Mouse (Mus musculus): ENCODE measurements around the gene Dnajb13. TPM values are rescaled to one million over a fixed set of nuclear protein-coding genes. Genes with fewer than 3 reads are reported as not detected.

The Dnajb13 gene
- polyA plus RNA-seq, 1 experiment = 0.63 TPM

GRCm38 (mm10) chr7:100539516-100539915, 24.8 kb upstream of the Dnajb13 start:
- peaks cover 20% of the 10 kb centered on the region for H3K4me1 ChIP-seq (ENCODE audit: control insufficient read depth, insufficient read depth, low read length)
- H3K4me3 ChIP-seq (ENCODE audit: insufficient read depth, low read length) = no peak overlapping the region
- peak overlapping the region; percentile 10; the same call in 1 of the 2 replicates for H3K27ac ChIP-seq (ENCODE audit: insufficient read depth, low read depth, low read length)
- no peak for TF ChIP-seq POLR2A (IDR thresholded peaks at IDR 0.05; ENCODE audit: borderline replicate concordance, low read depth, low read length)

GRCm38 (mm10) chr7:100537519-100537902, 22.8 kb upstream of the Dnajb13 start:
- peak overlapping the region; percentile 86 for H3K27ac ChIP-seq (ENCODE audit: insufficient read depth, low read depth, low read length)
- TF ChIP-seq POLR2A (IDR thresholded peaks at IDR 0.05; ENCODE audit: borderline replicate concordance, low read depth, low read length) (no peak), CTCF (IDR thresholded peaks at IDR 0.05; ENCODE audit: low read depth, low read length) (no peak)
- peaks cover 34% of the 10 kb centered on the region for H3K4me1 ChIP-seq (ENCODE audit: control insufficient read depth, insufficient read depth, low read length)
- peak overlapping the region; percentile 95 for H3K4me3 ChIP-seq (ENCODE audit: insufficient read depth, low read length)

- H3K4me3 ChIP-seq (ENCODE audit: insufficient read depth, low read length) = peak within 1 kb of the TSS; percentile 95
- H3K27ac ChIP-seq (ENCODE audit: insufficient read depth, low read depth, low read length) = peak within 1 kb of the TSS; percentile 86
- H3K4me1 ChIP-seq (ENCODE audit: control insufficient read depth, insufficient read depth, low read length) = peaks cover 38% of the 10 kb centered on the region
- TF ChIP-seq CTCF (IDR thresholded peaks at IDR 0.05; ENCODE audit: low read depth, low read length) (no peak), POLR2A (IDR thresholded peaks at IDR 0.05; ENCODE audit: borderline replicate concordance, low read depth, low read length) (no peak)
These were observed 22.2 kb upstream of the Dnajb13 start, which contains the start of gene Coa4 for GRCm38 (mm10) chr7:100536804-100537518. TSS of gene Coa4 (plus strand) at chr7:100537071.

GRCm38 (mm10) chr7:100535831-100536230, 21.1 kb upstream of the Dnajb13 start:
- Histone ChIP-seq H3K4me1 (ENCODE audit: control insufficient read depth, insufficient read depth, low read length) (peaks cover 47% of the 10 kb centered on the region), H3K27ac (ENCODE audit: insufficient read depth, low read depth, low read length) (no peak overlapping the region), H3K4me3 (ENCODE audit: insufficient read depth, low read length) (no peak overlapping the region)
- no peak for TF ChIP-seq POLR2A (IDR thresholded peaks at IDR 0.05; ENCODE audit: borderline replicate concordance, low read depth, low read length)
- no peak for TF ChIP-seq CTCF (IDR thresholded peaks at IDR 0.05; ENCODE audit: low read depth, low read length)

GRCm38 (mm10) chr7:100534216-100534615, 19.5 kb upstream of the Dnajb13 start:
- peak overlapping the region; percentile 97 for H3K27ac ChIP-seq (ENCODE audit: insufficient read depth, low read depth, low read length)
- peak overlapping the region; percentile 42 for H3K4me3 ChIP-seq (ENCODE audit: insufficient read depth, low read length)
- no peak for TF ChIP-seq CTCF (IDR thresholded peaks at IDR 0.05; ENCODE audit: low read depth, low read length)
- no peak for TF ChIP-seq POLR2A (IDR thresholded peaks at IDR 0.05; ENCODE audit: borderline replicate concordance, low read depth, low read length)
- peaks cover 47% of the 10 kb centered on the region for H3K4me1 ChIP-seq (ENCODE audit: control insufficient read depth, insufficient read depth, low read length)

GRCm38 (mm10) chr7:100533503-100533902, 18.7 kb upstream of the Dnajb13 start:
- H3K27ac ChIP-seq (ENCODE audit: insufficient read depth, low read depth, low read length) = peak overlapping the region; percentile 97
- H3K4me1 ChIP-seq (ENCODE audit: control insufficient read depth, insufficient read depth, low read length) = peaks cover 43% of the 10 kb centered on the region
- H3K4me3 ChIP-seq (ENCODE audit: insufficient read depth, low read length) = peak overlapping the region; percentile 27
- TF ChIP-seq POLR2A (IDR thresholded peaks at IDR 0.05; ENCODE audit: borderline replicate concordance, low read depth, low read length) (no peak), CTCF (IDR thresholded peaks at IDR 0.05; ENCODE audit: low read depth, low read length) (no peak)

GRCm38 (mm10) chr7:100530766-100531165, 16.0 kb upstream of the Dnajb13 start:
- peak overlapping the region; percentile 25; the same call in 1 of the 2 replicates for H3K4me3 ChIP-seq (ENCODE audit: insufficient read depth, low read length)
- H3K4me1 ChIP-seq (ENCODE audit: control insufficient read depth, insufficient read depth, low read length) = peaks cover 37% of the 10 kb centered on the region
- H3K27ac ChIP-seq (ENCODE audit: insufficient read depth, low read depth, low read length) = peak overlapping the region; percentile 80
- TF ChIP-seq POLR2A (IDR thresholded peaks at IDR 0.05; ENCODE audit: borderline replicate concordance, low read depth, low read length) (no peak), CTCF (IDR thresholded peaks at IDR 0.05; ENCODE audit: low read depth, low read length) (no peak)

GRCm38 (mm10) chr7:100524669-100525068, 9.9 kb upstream of the Dnajb13 start:
- no peaks in the 10 kb centered on the region for H3K4me1 ChIP-seq (ENCODE audit: control insufficient read depth, insufficient read depth, low read length)
- TF ChIP-seq POLR2A (IDR thresholded peaks at IDR 0.05; ENCODE audit: borderline replicate concordance, low read depth, low read length) (no peak), CTCF (IDR thresholded peaks at IDR 0.05; ENCODE audit: low read depth, low read length) (no peak)
- H3K27ac ChIP-seq (ENCODE audit: insufficient read depth, low read depth, low read length) = no peak overlapping the region
- H3K4me3 ChIP-seq (ENCODE audit: insufficient read depth, low read length) = no peak overlapping the region

- TF ChIP-seq CTCF (IDR thresholded peaks at IDR 0.05; ENCODE audit: low read depth, low read length) (no peak), POLR2A (IDR thresholded peaks at IDR 0.05; ENCODE audit: borderline replicate concordance, low read depth, low read length) (no peak)
- Histone ChIP-seq H3K4me3 (ENCODE audit: insufficient read depth, low read length) (no peak overlapping the region), H3K4me1 (ENCODE audit: control insufficient read depth, insufficient read depth, low read length) (no peaks in the 10 kb centered on the region), H3K27ac (ENCODE audit: insufficient read depth, low read depth, low read length) (no peak overlapping the region)
These were observed 7.5 kb upstream of the Dnajb13 start for GRCm38 (mm10) chr7:100522222-100522621.

- no peak overlapping the region for H3K4me3 ChIP-seq (ENCODE audit: insufficient read depth, low read length)
- TF ChIP-seq CTCF (IDR thresholded peaks at IDR 0.05; ENCODE audit: low read depth, low read length) (peak; percentile 85), POLR2A (IDR thresholded peaks at IDR 0.05; ENCODE audit: borderline replicate concordance, low read depth, low read length) (no peak)
- no peak overlapping the region for H3K27ac ChIP-seq (ENCODE audit: insufficient read depth, low read depth, low read length)
- no peaks in the 10 kb centered on the region for H3K4me1 ChIP-seq (ENCODE audit: control insufficient read depth, insufficient read depth, low read length)
These were observed 6.0 kb upstream of the Dnajb13 start for GRCm38 (mm10) chr7:100520663-100521285.

All from bone marrow macrophage, adult 2 months (primary cell).